ENCODE assay signal across 8 mouse cellular contexts in the genomic region with DNA sequence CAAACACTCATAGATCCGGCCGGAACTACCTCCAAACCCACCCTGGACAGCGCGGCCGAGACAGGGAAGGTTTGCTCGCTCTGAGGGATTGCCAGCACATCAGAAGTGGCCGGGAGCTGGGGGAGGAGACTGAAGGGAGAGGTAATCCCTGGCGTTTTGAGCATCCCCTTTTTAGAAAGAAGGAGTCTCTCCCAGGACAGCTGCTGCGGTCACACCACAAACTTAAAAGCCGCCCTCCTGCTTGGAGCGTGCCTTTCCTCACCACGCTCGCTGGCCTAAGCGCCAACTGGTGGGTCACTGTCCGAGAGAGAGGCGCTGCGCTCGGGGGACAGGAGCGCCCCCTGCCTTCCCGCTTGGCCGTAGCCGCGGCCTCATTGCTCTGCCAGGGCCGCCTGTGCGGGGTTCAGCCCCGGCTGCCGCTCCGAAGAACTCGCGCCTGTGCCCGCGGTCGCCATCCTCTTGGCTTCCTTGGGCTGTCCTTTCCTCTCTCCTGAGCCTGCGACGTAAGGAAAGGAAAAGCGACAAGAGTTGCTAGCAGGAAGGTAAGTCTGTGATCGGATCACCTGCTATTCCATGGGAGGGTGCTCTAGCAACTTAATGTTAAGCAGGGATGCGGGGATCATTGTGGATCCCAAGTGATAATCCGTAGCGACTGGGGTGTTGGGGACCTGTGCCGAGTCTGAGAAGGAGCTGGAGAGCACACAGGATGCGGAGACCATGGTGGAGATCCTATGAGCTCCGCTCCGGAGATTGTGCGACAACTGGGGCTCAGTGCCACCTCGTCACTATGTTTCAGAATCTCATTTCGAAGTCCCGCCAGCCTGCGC. TPM values are rescaled to one million over a fixed set of nuclear protein-coding genes. Genes with fewer than 3 reads are reported as not detected.
A peak's percentile ranks its signal among the peaks of the same experiment; 100 is the strongest.
DNase-seq lines count a peak whose midpoint lies in the region; ATAC-seq and TF ChIP-seq lines count a peak whose summit lies in the region.

A gene (plus strand): TSS at position 253 of the 827 bp plus-strand sequence.

- H3K36me3 ChIP-seq in hindbrain, embryonic 14.5 days (replicated peaks; ENCODE audit: control insufficient read depth, insufficient read depth): no peaks in the 10 kb centered on the region
- H3K36me3 ChIP-seq in lung, embryonic 16.5 days (ENCODE audit: control insufficient read depth, insufficient read depth, low read length): no peaks in the 10 kb centered on the region

- DNase-seq in WW6 (ENCODE audit: low read depth, low spot score): peak; percentile 34
- peak; percentile 71 to 76 for DNase-seq in cerebellum, postnatal 36 days
- peak; percentile 71 for DNase-seq in gastrocnemius, adult 2 months
- DNase-seq in hindbrain, embryonic 14.5 days (ENCODE audit: low spot score): peak; percentile 80
- peak; percentile 59 to 65 for DNase-seq in layer of hippocampus, postnatal 14 days (ENCODE audit: low spot score in 2 of 2)
- peak; percentile 80 for DNase-seq in ovary, postnatal 36 days (ENCODE audit: low spot score)
- DNase-seq in urinary bladder, postnatal 14 days (ENCODE audit: low spot score): peak; percentile 77

- H3K9ac ChIP-seq in hindbrain, embryonic 14.5 days: peak within 1 kb of the TSS; percentile 56
- H3K9ac ChIP-seq in lung, embryonic 16.5 days (ENCODE audit: low read length): peak within 1 kb of the TSS; percentile 68

- TF ChIP-seq CTCF in gastrocnemius, adult 2 months (IDR thresholded peaks at IDR 0.05): peak; percentile 71

- WGBS in hindbrain, embryonic 14.5 days: 1% methylated on average over 49 of the region's 49 CpGs
- under 1% methylated on average over 49 of the region's 49 CpGs for WGBS in lung, embryonic 16.5 days

- ATAC-seq in hindbrain, embryonic 14.5 days (ENCODE audit: low FRiP score): peak; percentile 96
- ATAC-seq in lung, embryonic 16.5 days (ENCODE audit: low read depth): peak; percentile 97

- H3K4me2 ChIP-seq in hindbrain, embryonic 14.5 days (replicated peaks): peak within 1 kb of the TSS; percentile 96
- H3K4me2 ChIP-seq in lung, embryonic 16.5 days (ENCODE audit: low read depth, low read length): peak within 1 kb of the TSS; percentile 88

- intact Hi-C loops in gastrocnemius, adult 2 months (cut with DNase I): loop anchor here (10.0 kb wide), 1 partner anchor 349 kb away; no protein-coding TSS in a partner anchor

- H3K4me1 ChIP-seq in hindbrain, embryonic 14.5 days (replicated peaks; ENCODE audit: control insufficient read depth, insufficient read depth, low read length): no peaks in the 10 kb centered on the region
- peaks cover 8% of the 10 kb centered on the region for H3K4me1 ChIP-seq in lung, embryonic 16.5 days (replicated peaks; ENCODE audit: control insufficient read depth, insufficient read depth, low read length)

- peak within 1 kb of the TSS; percentile 57 for H3K27ac ChIP-seq in gastrocnemius, adult 2 months
- no peak within 1 kb of the TSS for H3K27ac ChIP-seq in hindbrain, embryonic 14.5 days
- H3K27ac ChIP-seq in lung, embryonic 16.5 days (ENCODE audit: low read length): no peak within 1 kb of the TSS

- H3K4me3 ChIP-seq in gastrocnemius, adult 2 months: peak within 1 kb of the TSS; percentile 67
- H3K4me3 ChIP-seq in hindbrain, embryonic 14.5 days (replicated peaks; ENCODE audit: low read length): peak within 1 kb of the TSS; percentile 54
- H3K4me3 ChIP-seq in lung, embryonic 16.5 days (ENCODE audit: low read length): peak within 1 kb of the TSS; percentile 61

- H3K27me3 ChIP-seq in hindbrain, embryonic 14.5 days (ENCODE audit: control insufficient read depth, insufficient read depth, low read length): peaks cover 23% of the 10 kb centered on the region
- H3K27me3 ChIP-seq in lung, embryonic 16.5 days (ENCODE audit: control insufficient read depth, insufficient read depth, low read depth, low read length): peaks cover 10% of the 10 kb centered on the region

- no peaks in the 10 kb centered on the region for H3K9me3 ChIP-seq in hindbrain, embryonic 14.5 days (ENCODE audit: control insufficient read depth, low read length)
- no peaks in the 10 kb centered on the region for H3K9me3 ChIP-seq in lung, embryonic 16.5 days (ENCODE audit: control insufficient read depth, low read length)

RNA-seq across cellular contexts. Expression of the gene that starts here (rescaled TPM):
- 1 to 10 TPM in 1 of 2 experiments, under 1 TPM in 1; 0.64 to 1.1 TPM for total RNA-seq in gastrocnemius, adult 2 months (2021)
- 2.0 and 2.6 TPM in 2 replicates for polyA plus RNA-seq in hindbrain, embryonic 14.5 days (2014; fragmentation: Nextera tagmentation; extraction: Ambion mirVana)
- 1 to 10 TPM; 6.8 to 7.8 TPM for total RNA-seq in layer of hippocampus, postnatal 14 days (2021)
- polyA plus RNA-seq in lung, embryonic 16.5 days (2015; fragmentation: Nextera tagmentation; extraction: Ambion mirVana): 7.9 and 8.1 TPM in 2 replicates
